Mouse (Mus musculus) monocyte, adult 5-6 weeks (primary cell): ENCODE data around the gene Ccsap. TPM values are rescaled to one million over a fixed set of nuclear protein-coding genes. Genes with fewer than 3 reads are reported as not detected.

Experiments used
- ATAC-seq: fragments of 153-309, 156-312 bp; replicated peaks from 2 replicates; pipeline ENCODE4 v1.8.0; 2017; ENCODE audit warnings: mild to moderate bottlenecking; ENCODE audit not compliant: low TSS enrichment, insufficient number of reproducible peaks, severe bottlenecking, poor library complexity, low FRiP score
- total RNA-seq: library from RNA; stranded (forward); fragments of 200-1000, 200-491, 200-594 nt; gene quantifications from 3 replicates; pipeline ENCODE4 v1.2.3, GENCODE M21; 2017

Ccsap gene
- total RNA-seq, 1 experiment from 2014 or later: 3.1 TPM

GRCm38 (mm10) chr8:123882412-123882811 is 22.4 kb upstream of the Ccsap start:
- ATAC-seq: no peak

DNA sequence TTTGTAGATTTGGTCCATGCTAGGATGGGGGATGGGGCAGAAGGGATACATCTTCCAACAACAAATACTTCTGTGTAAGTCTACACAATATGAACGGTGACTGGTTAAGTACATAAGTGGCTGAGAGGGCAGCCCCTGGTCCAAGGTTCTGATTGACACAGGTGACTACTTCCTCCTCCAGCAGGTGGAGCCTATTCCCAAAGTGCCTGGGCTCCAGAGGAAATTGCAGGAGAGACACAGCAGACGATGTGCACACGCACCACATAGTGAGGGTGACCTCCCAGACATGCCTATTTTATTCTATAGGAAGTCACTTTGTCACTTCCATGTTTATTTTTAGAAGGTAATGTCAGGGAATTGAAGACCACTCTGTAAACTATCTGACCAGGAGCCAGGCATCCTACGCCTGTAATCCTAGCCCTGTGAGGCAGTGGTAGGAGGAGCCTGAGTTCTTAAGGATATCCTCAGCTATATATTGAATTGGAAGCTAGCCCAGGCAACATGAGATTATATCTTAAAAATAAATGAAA is 20.9 kb upstream of the Ccsap start:
- no peak for ATAC-seq

DNA sequence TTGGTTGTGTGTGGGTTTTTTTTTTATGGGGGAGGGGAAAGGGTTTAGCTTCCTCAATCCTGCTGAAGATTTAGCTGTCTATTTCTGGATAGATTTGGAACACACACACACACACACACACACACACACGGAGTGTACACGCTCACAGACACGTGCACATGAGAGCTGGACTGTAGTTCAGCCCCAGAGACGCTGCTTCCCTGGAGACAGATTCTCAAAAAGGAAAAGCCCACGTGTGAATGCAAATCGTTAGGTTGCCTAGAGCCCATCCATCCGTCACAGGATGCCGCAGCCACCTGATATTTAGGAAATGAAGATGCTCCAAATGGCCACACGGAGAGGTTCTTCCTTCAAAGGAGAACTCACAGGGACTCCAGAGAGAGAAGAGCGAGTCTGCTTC is 20.3 kb upstream of the Ccsap start:
- ATAC-seq: no peak

- no peak for ATAC-seq
These were observed 17.9 kb upstream of the Ccsap start for GRCm38 (mm10) chr8:123877865-123878264.

DNA sequence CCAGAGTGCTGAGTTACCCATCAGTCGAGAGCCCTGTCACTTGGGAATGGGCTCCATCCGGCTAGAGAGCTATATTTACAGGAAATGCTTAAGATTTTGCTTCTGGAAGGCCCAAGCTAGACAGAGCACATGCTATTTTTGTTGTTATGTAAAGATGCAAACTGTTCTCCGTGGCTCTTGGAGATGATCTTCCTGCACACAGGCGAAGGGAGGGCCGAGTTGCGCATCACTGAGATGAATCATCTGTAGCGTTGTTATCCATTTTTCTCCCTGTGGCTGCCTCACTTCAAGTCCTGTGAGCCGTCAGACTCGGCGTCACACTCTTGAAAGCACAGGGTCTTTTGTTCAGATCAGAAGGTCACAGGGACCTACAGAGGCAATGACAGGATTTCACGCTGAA is 14.3 kb upstream of the Ccsap start:
- ATAC-seq: no peak

- ATAC-seq: no peak
These were observed 13.4 kb upstream of the Ccsap start for GRCm38 (mm10) chr8:123873364-123873763.

GRCm38 (mm10) chr8:123872048-123872447 is 12.0 kb upstream of the Ccsap start:
- no peak for ATAC-seq

DNA sequence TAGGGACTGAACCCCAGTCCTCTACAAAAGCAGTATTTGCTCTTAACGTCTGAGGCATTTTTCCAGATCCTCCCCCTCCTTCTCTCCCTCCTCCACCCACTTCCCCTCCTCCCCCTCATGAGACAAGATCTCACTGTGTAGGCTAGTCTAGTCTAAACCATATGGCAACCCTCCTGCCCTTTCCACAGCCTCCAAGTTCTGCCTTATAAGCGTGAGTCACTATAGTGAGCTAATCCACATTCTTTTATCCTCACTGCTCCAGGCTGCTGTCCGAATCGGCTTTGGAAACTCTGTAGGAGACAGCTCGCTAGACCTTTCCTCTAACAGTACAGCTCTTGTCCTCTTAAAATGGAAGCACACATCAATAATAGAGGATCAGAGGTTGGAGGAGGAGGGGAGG is 7.0 kb upstream of the Ccsap start:
- ATAC-seq: no peak

- ATAC-seq: no peak
These were observed 5.8 kb upstream of the Ccsap start for GRCm38 (mm10) chr8:123865786-123866185.

DNA sequence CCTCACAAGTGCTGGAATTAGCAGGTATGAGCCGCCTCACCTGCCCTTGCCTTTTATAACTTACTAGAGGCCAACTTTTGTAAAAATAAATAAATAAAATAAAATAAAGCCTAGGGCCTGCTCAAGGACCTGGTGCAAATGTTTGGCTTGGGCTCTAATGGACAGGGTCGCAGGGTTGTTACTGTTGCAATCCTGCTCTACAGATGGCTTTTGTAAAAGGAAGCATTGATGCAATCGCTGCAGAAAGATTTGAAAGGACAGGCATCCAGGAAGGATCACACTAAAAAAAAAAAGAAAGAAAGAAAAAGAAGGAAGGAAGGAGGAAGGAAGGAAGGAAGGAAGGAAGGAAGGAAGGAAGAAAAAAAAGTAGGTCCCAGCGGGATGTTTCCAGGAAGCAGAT is 377 bp upstream of the Ccsap start:
- ATAC-seq: no peak

GRCm38 (mm10) chr8:123858941-123859647 is 915 bp downstream of the Ccsap start:
- ATAC-seq: peak; percentile 77

DNA sequence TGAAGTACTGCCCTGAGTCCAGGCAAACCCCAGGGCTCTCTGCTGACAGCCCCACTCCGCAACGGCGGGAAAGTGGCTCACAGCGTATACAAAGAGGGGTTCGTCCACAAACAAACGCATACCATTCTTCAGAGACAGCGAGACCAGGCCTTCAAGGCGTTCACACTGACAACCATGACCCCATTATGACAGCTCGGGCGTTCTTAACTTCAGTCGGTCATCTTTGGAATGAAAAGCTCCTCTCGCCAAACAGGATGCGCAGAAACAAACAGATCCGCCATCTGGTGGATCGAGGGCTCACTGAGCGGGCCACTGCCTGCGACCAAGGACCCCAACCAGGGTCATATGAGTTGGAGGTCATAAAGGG is 1.5 kb downstream of the Ccsap start:
- 0 out of 2 replicates have a peak, but pooled peaks have one; percentile 7 for ATAC-seq

DNA sequence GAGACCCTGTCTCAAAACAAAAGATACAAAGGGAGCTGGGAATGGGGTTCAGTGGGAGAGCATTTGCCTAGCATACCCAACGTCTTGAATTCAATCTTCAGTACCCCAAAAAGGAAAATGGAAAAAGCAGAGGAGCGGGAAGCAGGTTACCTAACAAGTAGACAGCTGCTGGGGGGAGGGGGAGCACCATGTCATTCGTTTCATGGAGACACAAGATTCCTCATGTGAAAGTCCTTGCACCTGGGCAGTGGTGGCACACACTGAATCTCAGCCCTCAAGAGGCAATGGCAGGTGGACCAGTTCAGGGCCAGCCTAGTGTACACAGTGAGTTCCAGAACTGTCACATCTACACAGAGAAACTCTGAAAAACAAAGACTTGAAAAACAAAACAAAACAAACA is 2.6 kb downstream of the Ccsap start:
- no peak for ATAC-seq

DNA sequence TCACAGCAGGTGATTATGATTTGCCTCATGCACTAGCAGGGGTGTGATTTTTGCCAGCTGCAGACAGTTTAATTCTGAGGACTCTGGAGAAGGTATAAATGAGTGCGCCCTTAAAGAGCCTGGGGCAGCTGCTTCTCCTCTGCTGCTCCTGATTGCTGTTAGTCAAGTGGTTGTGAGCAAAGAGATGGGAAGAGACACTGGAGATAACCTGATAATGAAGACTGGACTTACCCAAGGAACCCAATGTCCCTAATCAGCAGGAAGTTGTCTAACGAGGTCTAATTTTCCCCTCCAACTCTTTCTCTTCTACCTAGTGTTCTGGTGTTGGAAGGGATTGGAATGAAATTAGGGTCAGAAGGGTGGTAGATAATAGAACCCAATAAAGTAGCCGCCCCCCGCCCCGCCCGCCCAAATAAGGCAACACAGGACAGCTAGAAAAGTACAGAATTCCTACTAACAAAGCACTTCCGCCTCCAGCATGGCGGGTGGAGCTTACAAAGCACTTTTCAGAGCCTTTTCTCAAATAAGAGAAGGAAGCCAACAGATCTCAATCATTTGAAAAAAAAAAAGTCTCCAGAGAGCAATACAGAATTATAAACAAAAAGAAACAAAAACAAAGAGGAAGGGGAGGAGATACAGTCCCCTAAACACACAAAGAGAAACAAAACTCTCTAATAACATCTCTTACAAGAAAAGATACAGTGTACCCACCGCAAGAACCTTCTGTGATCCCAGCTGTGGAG is 5.1 kb downstream of the Ccsap start:
- no peak for ATAC-seq

- ATAC-seq: no peak
These were observed 5.8 kb downstream of the Ccsap start for GRCm38 (mm10) chr8:123854252-123854651.

DNA sequence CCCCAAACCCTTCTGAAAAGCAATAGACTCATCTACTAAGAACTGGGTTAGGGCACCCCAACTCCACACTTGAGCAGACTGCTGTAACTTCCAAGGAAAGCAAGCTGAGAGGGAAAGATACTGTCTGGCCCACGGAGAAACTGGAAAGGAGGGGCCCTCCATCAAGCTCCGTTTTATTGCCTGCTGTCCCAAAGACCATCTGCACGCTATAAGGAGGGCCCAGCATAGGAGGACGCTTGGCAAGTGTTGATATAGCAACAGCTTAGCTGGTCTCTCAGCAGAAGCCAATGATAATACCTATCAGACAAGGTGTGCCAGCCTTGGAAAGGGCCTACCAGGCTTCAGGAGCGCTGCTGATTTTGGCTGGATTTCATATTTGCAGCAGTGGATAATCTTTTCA is 8.4 kb downstream of the Ccsap start:
- ATAC-seq: no peak

DNA sequence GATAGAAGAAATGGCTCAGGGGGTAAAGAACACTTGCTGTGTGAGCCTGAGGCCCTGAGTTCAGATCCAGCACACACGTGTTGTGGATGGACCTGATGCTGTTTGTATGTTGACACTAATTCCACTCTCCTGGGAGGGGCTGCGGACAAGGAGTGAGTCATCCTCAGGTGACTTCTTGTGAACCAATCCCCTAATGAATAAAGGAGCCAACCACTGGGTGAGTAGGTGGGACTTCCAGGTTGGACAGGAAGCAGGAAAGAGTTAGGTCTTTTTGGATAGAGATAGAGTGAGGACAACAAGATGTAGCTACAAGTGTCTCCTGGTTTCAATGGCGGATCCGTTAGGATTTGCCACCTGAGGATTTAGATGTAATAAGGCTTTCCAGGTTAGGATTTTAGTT is 10.7 kb downstream of the Ccsap start:
- no peak for ATAC-seq

GRCm38 (mm10) chr8:123847546-123847945 is 12.5 kb downstream of the Ccsap start:
- no peak for ATAC-seq

GRCm38 (mm10) chr8:123846509-123846908 is 13.5 kb downstream of the Ccsap start:
- no peak for ATAC-seq

- no peak for ATAC-seq
These were observed 14.0 kb downstream of the Ccsap start for GRCm38 (mm10) chr8:123845991-123846390.
